Mouse (Mus musculus) testis, postnatal 10 days (tissue): ENCODE measurements at regions not wholly inside any gene's neighbourhood (a gene's known extent, or its start where the extent isn't known, plus 50 kb on each side); places are given as distances from the start of the nearest gene placed in this dataset.
A peak's percentile ranks its signal among the peaks of the same experiment; 100 is the strongest.

Experiments
- DNase-seq: peaks from one replicate; pipeline ENCODE4 v3.0.0; 2021; ENCODE audit warnings: low spot score

GRCm38 (mm10) chr15:10767535-10767934, 53.1 kb upstream of the Rai14 start:
- no peak for DNase-seq

- DNase-seq: no peak
These were observed 56.2 kb upstream of the Rai14 start for GRCm38 (mm10) chr15:10770410-10771310.

- DNase-seq: peak; percentile 28
These were observed 56.9 kb upstream of the Rai14 start for GRCm38 (mm10) chr15:10771311-10771690.

GRCm38 (mm10) chr15:10779941-10780620, 65.7 kb upstream of the Rai14 start:
- peak; percentile 30 for DNase-seq

GRCm38 (mm10) chr15:10789371-10789770, 74.9 kb upstream of the Rai14 start:
- DNase-seq: no peak

GRCm38 (mm10) chr15:10790862-10791497, 76.6 kb upstream of the Rai14 start:
- DNase-seq: peak; percentile 40

- DNase-seq: peak; percentile 12
These were observed 77.2 kb upstream of the Rai14 start for GRCm38 (mm10) chr15:10791516-10792112.

GRCm38 (mm10) chr15:10792156-10792555, 77.7 kb upstream of the Rai14 start:
- no peak for DNase-seq

GRCm38 (mm10) chr15:10795126-10795792, 80.8 kb upstream of the Rai14 start:
- DNase-seq: no peak

- peak; percentile 6 for DNase-seq
These were observed 85.2 kb upstream of the Rai14 start for GRCm38 (mm10) chr15:10799656-10800055.

- no peak for DNase-seq
These were observed 99.8 kb upstream of the Rai14 start for GRCm38 (mm10) chr15:10814195-10814594.

- DNase-seq: no peak
These were observed 100.3 kb upstream of the Rai14 start for GRCm38 (mm10) chr15:10814709-10815108.

- no peak for DNase-seq
These were observed 101.8 kb upstream of the Rai14 start for GRCm38 (mm10) chr15:10816213-10816621.

GRCm38 (mm10) chr15:10818216-10818615, 103.8 kb upstream of the Rai14 start:
- peak; percentile 66 for DNase-seq

GRCm38 (mm10) chr15:10818706-10819105, 104.3 kb upstream of the Rai14 start:
- no peak for DNase-seq

- DNase-seq: no peak
These were observed 109.5 kb upstream of the Rai14 start for GRCm38 (mm10) chr15:10823933-10824332.

- no peak for DNase-seq
These were observed 115.2 kb upstream of the Rai14 start for GRCm38 (mm10) chr15:10829588-10829987.

GRCm38 (mm10) chr15:10830478-10830877, 116.1 kb upstream of the Rai14 start:
- DNase-seq: no peak

- DNase-seq: no peak
These were observed 116.7 kb upstream of the Rai14 start for GRCm38 (mm10) chr15:10831106-10831505.

GRCm38 (mm10) chr15:10832331-10832730, 117.9 kb upstream of the Rai14 start:
- no peak for DNase-seq

GRCm38 (mm10) chr15:10833866-10834571, 118.1 kb upstream of the C1qtnf3 start:
- DNase-seq: no peak
